8 mouse cellular contexts compared by ENCODE assay signal in genomic region chr6:116007561-116008173, GRCm38 (mm10). TPM values are rescaled to one million over a fixed set of nuclear protein-coding genes. Genes with fewer than 3 reads are reported as not detected.
DNase-seq lines count a peak whose midpoint lies in the region; ATAC-seq and TF ChIP-seq lines count a peak whose summit lies in the region.

No protein-coding gene starts in this region.

- DNase-seq in NIH3T3 (ENCODE audit: low read depth) = peak; percentile 85
- peak; percentile 85 to 90 for DNase-seq in cerebellum, postnatal 14 days
- peak; percentile 85 for DNase-seq in gastrocnemius, adult 2 months
- DNase-seq in kidney, adult 2 months = peak; percentile 75
- DNase-seq in lung, embryonic 14.5 days = peak; percentile 85
- peak; percentile 73 for DNase-seq in ovary, postnatal 36 days (ENCODE audit: low spot score)
- DNase-seq in c-Kit-positive CD71-positive TER-119-positive erythroid progenitor cells, embryonic 14.5 days (ENCODE audit: low spot score) = no peak

- peak; percentile 88 for TF ChIP-seq CTCF in gastrocnemius, adult 2 months (IDR thresholded peaks at IDR 0.05)
- peak; percentile 82 for TF ChIP-seq CTCF in kidney, adult 2 months (conservative IDR thresholded peaks at IDR 0.05; ENCODE audit: insufficient read depth, insufficient read length, low read depth, low read length)
- peak; percentile 87 for TF ChIP-seq CTCF in lung, embryonic 14.5 days (IDR thresholded peaks at IDR 0.05; ENCODE audit: low read depth)

- intact Hi-C loops in gastrocnemius, adult 2 months (cut with DNase I) = loop anchor here (1.0 to 2.0 kb wide), 2 partner anchors 106 to 161 kb away; no protein-coding TSS in a partner anchor

- H3K9me3 ChIP-seq in lung, embryonic 14.5 days (ENCODE audit: low read depth, low read length) = no peaks in the 10 kb centered on the region

- H3K4me3 ChIP-seq in gastrocnemius, adult 2 months = peak overlapping the region; percentile 44
- H3K4me3 ChIP-seq in kidney, adult 2 months (ENCODE audit: insufficient read depth, low read depth, low read length) = no peak overlapping the region
- H3K4me3 ChIP-seq in lung, embryonic 14.5 days (ENCODE audit: low read depth, low read length) = no peak overlapping the region

- H3K27ac ChIP-seq in gastrocnemius, adult 2 months = peak overlapping the region; percentile 46
- no peak overlapping the region for H3K27ac ChIP-seq in kidney, adult 2 months (ENCODE audit: insufficient read depth, low read depth, low read length)
- peak overlapping the region; percentile 67; the same call in 1 of the 2 replicates for H3K27ac ChIP-seq in lung, embryonic 14.5 days (ENCODE audit: low read depth)

- H3K4me2 ChIP-seq in lung, embryonic 14.5 days = peak overlapping the region; percentile 20; the same call in 1 of the 2 replicates

- 20% methylated on average over 9 of the region's 9 CpGs for WGBS in kidney, adult 2 months
- WGBS in lung, embryonic 14.5 days = 22% methylated on average over 9 of the region's 9 CpGs

- H3K36me3 ChIP-seq in kidney, adult 2 months (ENCODE audit: control insufficient read depth, insufficient read depth, low read length) = no peaks in the 10 kb centered on the region
- no peaks in the 10 kb centered on the region for H3K36me3 ChIP-seq in lung, embryonic 14.5 days (ENCODE audit: insufficient read depth)

- no peak for TF ChIP-seq POLR2A in kidney, adult 2 months (IDR thresholded peaks at IDR 0.05; ENCODE audit: low read depth, low read length)

- peaks cover 12% of the 10 kb centered on the region for H3K4me1 ChIP-seq in kidney, adult 2 months (ENCODE audit: control insufficient read depth, insufficient read depth, low read length)
- H3K4me1 ChIP-seq in lung, embryonic 14.5 days (ENCODE audit: insufficient read depth) = 0 out of 2 replicates have a peak, but pooled peaks cover 3% of the 10 kb centered on the region

- H3K9ac ChIP-seq in lung, embryonic 14.5 days = no peak overlapping the region

- no peaks in the 10 kb centered on the region for H3K27me3 ChIP-seq in kidney, adult 2 months (replicated peaks; ENCODE audit: control insufficient read depth, insufficient read depth, low read length)
- H3K27me3 ChIP-seq in lung, embryonic 14.5 days (ENCODE audit: insufficient read depth, low read length) = no peaks in the 10 kb centered on the region

- ATAC-seq in CD4-positive, CD25-positive, alpha-beta regulatory T cell, adult 4 months = peak; percentile 79
- peak; percentile 19; the same call in 1 of the 2 replicates for ATAC-seq in lung, embryonic 14.5 days (ENCODE audit: insufficient read depth)

RNA-seq across cellular contexts. Expression of gene Plxnd1, which starts 12.9 kb away (rescaled TPM):
- polyA plus RNA-seq in CD4-positive, CD25-positive, alpha-beta regulatory T cell, adult 4 months (2017; shearing (Covaris generic)) = 1 to 10 TPM; 4.7 to 6.2 TPM
- total RNA-seq in gastrocnemius, adult 2 months (2021) = 10 to 100 TPM; 14.7 to 26.7 TPM
- polyA plus RNA-seq in kidney, adult 2 months (2012; rRNA removed) = 54.2 and 60.2 TPM in 2 replicates
- 81.9 and 84.2 TPM in 2 replicates for polyA plus RNA-seq in lung, embryonic 14.5 days (2014; fragmentation: Nextera tagmentation; extraction: Ambion mirVana)
